Mouse (Mus musculus) small intestine, adult 2 months (tissue): ENCODE results near the gene Fbxl8. TPM values are rescaled to one million over a fixed set of nuclear protein-coding genes. Genes with fewer than 3 reads are reported as not detected.
"Not testable (repeated sequence)": the region's sequence is repeated elsewhere in the genome, so short reads cannot be mapped to it uniquely, and the experiment has no call there.

Experiments
- H3K27ac ChIP-seq: fragments of 200-500 bp; 2 replicates; pipeline ENCODE4 v1.5.1; 2012; ENCODE audit warnings: low read depth, low read length, control low read depth, inconsistent platforms; ENCODE audit not compliant: insufficient read depth
- H3K27me3 ChIP-seq: fragments of 200-500 bp; 2 replicates; pipeline ENCODE4 v1.6.1; 2012; ENCODE audit warnings: mild to moderate bottlenecking, moderate library complexity, low read length, inconsistent platforms; ENCODE audit not compliant: control insufficient read depth, insufficient read depth
- H3K36me3 ChIP-seq: fragments of 200-500 bp; 2 replicates; pipeline ENCODE4 v1.6.1; 2012; ENCODE audit warnings: mild to moderate bottlenecking, low read length, control low read depth, inconsistent platforms; ENCODE audit not compliant: control insufficient read depth, insufficient read depth
- H3K4me1 ChIP-seq: fragments of 200-500 bp; 2 replicates; pipeline ENCODE4 v1.6.1; 2012; ENCODE audit warnings: low read length, inconsistent platforms, mixed read lengths; ENCODE audit not compliant: control insufficient read depth, insufficient read depth, insufficient read length
- H3K4me3 ChIP-seq: fragments of 200-500 bp; 2 replicates; pipeline ENCODE4 v1.5.1; 2012; ENCODE audit warnings: low read depth, mild to moderate bottlenecking, control low read depth, inconsistent platforms, low read length, moderate library complexity
- CTCF ChIP-seq: fragments of 200-500 bp; IDR thresholded peaks from 2 replicates; pipeline ENCODE4 v1.5.1; 2012; ENCODE audit warnings: low read depth, mild to moderate bottlenecking, control low read depth, inconsistent platforms, low read length, moderate library complexity, mixed read lengths; ENCODE audit not compliant: insufficient replicate concordance, insufficient read length; ENCODE audit errors: extremely low read depth
- POLR2A ChIP-seq: fragments of 200-500 bp; IDR thresholded peaks from 2 replicates; pipeline ENCODE4 v1.6.1; 2012; ENCODE audit warnings: low read depth, mild to moderate bottlenecking, control low read depth, inconsistent platforms, low read length, moderate library complexity
- WGBS: fragments of 180-500 bp; shearing (Covaris S2); methylation state at CpG from one replicate; pipeline ENCODE4 v1.1.7; 2018; 5-methylcytosine and 5-hydroxymethylcytosine counted together
- polyA plus RNA-seq: library from polyadenylated mRNA; depleted of rRNA; stranded (reverse); fragments of >200 nt; gene quantifications from 2 replicates; pipeline ENCODE4 v1.2.3, GENCODE M21; 2012

Fbxl8 gene
- polyA plus RNA-seq, 1 experiment, result 34.9 TPM

DNA sequence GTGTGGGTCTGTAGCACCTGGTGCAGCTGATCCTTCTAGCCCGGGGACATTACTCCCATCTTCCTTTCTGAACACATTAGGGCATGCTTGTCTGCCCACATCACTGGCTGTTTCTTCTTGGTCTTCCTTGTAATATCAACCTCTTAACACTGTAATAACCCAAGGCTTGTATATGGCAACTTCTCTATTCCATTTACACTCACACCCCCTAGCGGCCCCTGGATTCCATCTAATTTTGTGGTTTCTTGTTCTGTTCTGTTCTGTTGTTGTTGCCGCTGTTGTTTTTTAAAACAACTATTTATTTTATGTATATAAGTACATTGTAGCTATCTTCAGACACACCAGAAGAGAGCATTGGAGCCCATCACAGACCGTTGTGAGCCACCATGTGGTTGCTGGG is 22.5 kb downstream of the Fbxl8 start:
- TF ChIP-seq POLR2A (no peak), CTCF (no peak)

DNA sequence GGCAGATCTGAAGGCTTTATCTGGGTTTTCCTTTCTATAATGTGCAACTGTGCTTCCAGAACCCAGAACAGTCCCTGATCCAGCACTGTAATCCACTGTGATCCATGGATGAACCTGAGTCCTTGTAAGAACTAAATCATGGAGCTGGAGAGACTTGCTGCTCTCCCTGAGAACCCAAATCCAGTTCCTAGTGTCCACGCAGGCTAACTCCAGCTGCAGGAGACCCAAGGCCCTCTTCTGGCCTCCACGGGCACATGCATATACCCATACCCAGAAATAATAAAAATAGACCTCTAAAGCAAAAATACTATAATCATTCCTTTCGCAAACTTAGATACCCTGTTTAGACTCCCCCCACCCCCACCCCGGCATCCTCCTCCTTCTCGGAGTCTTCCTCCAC is 23.8 kb downstream of the Fbxl8 start:
- Histone ChIP-seq H3K27ac (no peak overlapping the region), H3K4me1 (peaks cover 13% of the 10 kb centered on the region), H3K27me3 (no peaks in the 10 kb centered on the region; the same call in 1 of the 2 replicates), H3K36me3 (no peaks in the 10 kb centered on the region), H3K4me3 (no peak overlapping the region)
- 82% methylated on average over 5 of the region's 5 CpGs for WGBS
- no peak for TF ChIP-seq POLR2A

More for the DNA sequence above, 22.5 kb downstream of the Fbxl8 start:
- 92% methylated on average over 4 of the region's 4 CpGs for WGBS
- no peaks in the 10 kb centered on the region; the same call in 1 of the 2 replicates for H3K27me3 ChIP-seq
- peaks cover 15% of the 10 kb centered on the region for H3K4me1 ChIP-seq
- no peaks in the 10 kb centered on the region for H3K36me3 ChIP-seq
- no peak overlapping the region for H3K4me3 ChIP-seq
- no peak overlapping the region for H3K27ac ChIP-seq

DNA sequence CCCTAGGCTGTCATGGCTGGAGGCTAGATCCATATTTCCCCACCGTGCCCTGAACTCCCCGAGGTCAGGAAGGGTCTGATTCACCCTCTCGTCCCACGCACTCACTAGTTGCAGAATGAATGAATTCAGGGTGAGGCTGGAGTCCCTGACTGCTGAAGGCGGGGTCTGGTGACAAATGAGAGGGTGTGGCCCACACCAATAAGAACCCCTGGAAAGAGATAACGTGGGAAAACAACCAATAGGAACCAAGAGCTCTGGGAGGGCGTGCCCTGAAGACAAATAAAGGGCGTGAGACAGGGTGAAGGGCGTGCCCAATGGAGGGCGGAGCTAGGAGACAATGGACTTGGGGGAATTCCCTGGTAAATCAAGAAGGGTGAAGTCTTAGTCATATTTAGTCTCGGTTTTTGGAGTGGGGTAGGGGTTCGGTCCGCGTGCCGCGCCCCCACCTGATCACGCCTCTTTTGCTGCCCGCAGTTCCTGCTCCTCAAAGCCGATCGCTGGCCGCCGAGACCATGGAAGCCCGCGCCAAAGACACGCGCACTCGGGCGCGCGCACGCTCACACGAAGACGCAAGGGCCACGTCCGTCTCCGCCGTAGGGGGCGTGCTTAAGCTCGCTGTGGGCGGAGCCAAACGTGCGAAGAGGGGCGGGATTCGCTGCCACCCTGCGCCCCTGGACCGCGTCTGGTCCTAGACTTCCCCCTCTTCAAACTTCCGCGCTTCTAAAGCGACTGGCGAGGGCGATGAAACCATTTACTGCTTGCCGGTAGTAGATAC is 24.7 kb downstream of the Fbxl8 start:
- Histone ChIP-seq H3K4me1 (peaks cover 12% of the 10 kb centered on the region), H3K27me3 (no peaks in the 10 kb centered on the region; the same call in 1 of the 2 replicates), H3K4me3 (peak overlapping the region; percentile 75), H3K36me3 (no peaks in the 10 kb centered on the region), H3K27ac (peak overlapping the region; percentile 23; the same call in 1 of the 2 replicates)
- 1% methylated on average over 53 of the region's 53 CpGs for WGBS
- TF ChIP-seq CTCF (peak; percentile 8; the same call in 1 of the 2 replicates), POLR2A (0 out of 2 replicates have a peak, but pooled peaks have one; percentile 13)

DNA sequence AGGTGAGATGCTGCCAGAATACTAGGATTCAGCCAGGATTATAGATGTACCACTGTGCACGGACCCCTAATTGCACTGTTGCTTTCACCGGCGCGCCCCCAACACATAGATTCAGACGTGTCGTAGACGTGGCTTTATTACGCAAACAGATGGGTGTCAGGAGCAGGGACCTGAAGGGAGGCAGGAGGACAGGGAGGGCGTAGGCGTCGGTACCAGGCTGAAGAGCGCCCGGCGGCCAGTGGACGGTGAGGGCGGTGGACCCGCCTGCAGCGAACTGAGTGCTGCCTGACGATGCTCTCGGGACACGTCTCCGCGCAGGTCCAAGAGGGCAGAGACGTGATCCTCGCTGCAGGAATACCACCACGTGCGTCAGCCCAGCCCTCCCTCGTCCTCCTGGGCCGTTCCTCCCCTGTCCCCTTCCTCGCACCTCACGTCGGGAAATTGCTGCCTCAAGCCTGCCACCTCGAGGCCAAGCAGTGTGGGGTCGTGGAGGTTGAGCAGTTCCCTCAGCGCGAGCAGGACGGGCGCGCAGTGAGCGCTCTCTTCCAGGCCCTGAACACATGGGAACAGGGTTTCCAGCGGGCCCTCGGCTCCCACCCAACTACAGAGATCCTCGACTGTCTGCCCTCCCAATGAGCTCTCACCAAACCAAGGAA is 25.5 kb downstream of the Fbxl8 start, which contains the start of gene 4931428F04Rik:
Gene 4931428F04Rik, minus strand, starts transcription at position 60 of the 656 bp plus-strand sequence.
- Histone ChIP-seq H3K36me3 (no peaks in the 10 kb centered on the region), H3K27me3 (no peaks in the 10 kb centered on the region; the same call in 1 of the 2 replicates), H3K4me1 (peaks cover 12% of the 10 kb centered on the region), H3K27ac (peak within 1 kb of the TSS; percentile 23; the same call in 1 of the 2 replicates), H3K4me3 (peak within 1 kb of the TSS; percentile 75)
- TF ChIP-seq CTCF (0 out of 2 replicates have a peak, but pooled peaks have one; percentile 31), POLR2A (no peak)
- WGBS, result 3% methylated on average over 43 of the region's 43 CpGs

DNA sequence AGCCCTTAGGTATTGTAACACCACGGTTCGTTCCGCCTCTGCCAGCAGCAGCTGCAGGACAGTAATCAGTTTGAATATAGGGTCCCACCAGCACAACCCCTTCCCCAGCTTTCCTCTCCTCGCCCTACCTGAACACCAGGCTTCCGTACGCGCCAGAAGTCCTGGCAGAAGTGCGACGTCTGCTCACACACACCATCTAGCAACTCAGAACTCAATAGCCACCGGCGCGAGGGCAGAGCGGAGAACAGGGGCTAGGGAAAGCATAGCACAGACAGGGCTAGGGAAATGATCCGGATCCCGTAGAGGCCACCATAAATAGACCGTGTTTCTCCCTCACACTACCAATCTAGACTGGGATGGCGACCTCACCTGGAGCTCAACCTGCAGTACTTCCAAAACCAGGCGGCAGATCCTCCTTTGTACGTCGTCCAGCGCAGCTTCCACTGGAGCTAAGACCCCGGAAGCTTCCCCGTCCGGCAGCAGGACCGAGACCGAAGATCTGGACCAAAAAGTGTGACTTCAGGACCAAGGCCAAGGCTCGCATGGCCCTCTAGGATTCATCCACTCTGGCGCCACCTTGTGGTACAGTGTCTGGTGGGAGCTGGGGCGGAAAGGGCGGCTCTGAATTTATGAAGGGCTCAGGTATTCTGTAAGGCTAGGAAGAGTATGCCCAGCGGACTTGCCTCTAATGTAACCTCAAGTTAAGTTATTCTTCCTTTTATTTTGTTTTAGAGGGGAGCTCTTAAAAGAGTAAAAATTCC is 26.3 kb downstream of the Fbxl8 start:
- Histone ChIP-seq H3K4me3 (peak overlapping the region; percentile 75; the same call in 1 of the 2 replicates), H3K36me3 (no peaks in the 10 kb centered on the region)
- WGBS, result 9% methylated on average over 31 of the region's 31 CpGs

DNA sequence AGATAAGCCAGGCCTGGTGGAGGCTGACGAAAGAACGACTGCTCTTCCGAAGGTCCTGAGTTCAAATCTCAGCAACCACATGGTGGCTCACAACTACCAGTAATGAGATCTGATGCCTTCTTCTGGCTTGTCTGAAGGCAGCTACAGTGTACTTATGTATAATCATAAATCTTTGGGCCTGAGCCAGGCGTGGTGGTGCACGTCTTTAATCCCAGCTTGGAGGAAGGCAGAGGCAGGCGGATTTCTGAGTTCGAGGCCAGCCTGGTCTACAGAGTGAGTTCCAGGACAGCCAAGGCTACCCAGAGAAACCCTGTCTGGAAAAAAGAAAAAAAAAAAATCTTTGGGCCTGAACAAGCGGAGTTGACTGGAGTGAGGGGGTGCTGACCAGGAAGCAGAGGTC is 26.9 kb downstream of the Fbxl8 start:
- H3K36me3 ChIP-seq, H3K27ac ChIP-seq, H3K4me3 ChIP-seq, H3K27me3 ChIP-seq: not testable (repeated sequence)
- H3K4me1 ChIP-seq, result peaks cover 15% of the 10 kb centered on the region
- 61% methylated on average over 8 of the region's 8 CpGs for WGBS

More for the DNA sequence above, 26.3 kb downstream of the Fbxl8 start:
- Histone ChIP-seq H3K27ac (no peak overlapping the region), H3K27me3 (no peaks in the 10 kb centered on the region; the same call in 1 of the 2 replicates), H3K4me1 (peaks cover 12% of the 10 kb centered on the region)
- TF ChIP-seq CTCF (peak; percentile 96; the same call in 1 of the 2 replicates), POLR2A (peak; percentile 31; the same call in 1 of the 2 replicates)

DNA sequence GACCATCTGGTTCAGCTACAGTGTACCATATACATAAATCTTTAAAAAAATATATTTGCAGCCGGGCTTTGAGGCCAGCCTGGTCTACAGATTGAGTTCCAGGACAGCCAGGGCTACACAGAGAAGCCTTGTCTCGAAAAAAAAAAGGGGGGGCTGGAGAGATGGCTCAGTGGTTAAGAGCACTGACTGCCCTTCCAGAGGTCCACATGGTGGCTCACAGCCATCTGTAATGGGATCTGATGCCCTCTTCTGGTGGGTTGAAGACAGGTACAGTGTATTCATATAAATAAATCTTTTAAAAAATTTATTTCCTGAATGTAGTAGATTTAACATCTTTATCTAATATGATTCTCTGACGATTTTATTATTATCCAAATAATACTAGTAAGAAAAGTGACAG is 27.4 kb downstream of the Fbxl8 start:
- not testable (repeated sequence) for H3K36me3 ChIP-seq, H3K4me3 ChIP-seq, H3K27ac ChIP-seq, H3K27me3 ChIP-seq
- WGBS, result 59% methylated on average over 3 of the region's 3 CpGs
- H3K4me1 ChIP-seq, result peaks cover 15% of the 10 kb centered on the region
